Mouse (Mus musculus): ENCODE results near the gene Cwf19l1. TPM values are rescaled to one million over a fixed set of nuclear protein-coding genes. Genes with fewer than 3 reads are reported as not detected.
"Not testable (repeated sequence)": the region's sequence is repeated elsewhere in the genome, so short reads cannot be mapped to it uniquely, and the experiment has no call there.

Cwf19l1 gene
- total RNA-seq, 2 experiments from 2014 or later: 16.6 to 19.4 TPM

GRCm38 (mm10) chr19:44121137-44121536 lies 14.5 kb downstream of the Cwf19l1 start:
- intact Hi-C loops (cut with DNase I): no loop called here
- no peak for DNase-seq (ENCODE audit: low spot score in 2 of 2)

DNA sequence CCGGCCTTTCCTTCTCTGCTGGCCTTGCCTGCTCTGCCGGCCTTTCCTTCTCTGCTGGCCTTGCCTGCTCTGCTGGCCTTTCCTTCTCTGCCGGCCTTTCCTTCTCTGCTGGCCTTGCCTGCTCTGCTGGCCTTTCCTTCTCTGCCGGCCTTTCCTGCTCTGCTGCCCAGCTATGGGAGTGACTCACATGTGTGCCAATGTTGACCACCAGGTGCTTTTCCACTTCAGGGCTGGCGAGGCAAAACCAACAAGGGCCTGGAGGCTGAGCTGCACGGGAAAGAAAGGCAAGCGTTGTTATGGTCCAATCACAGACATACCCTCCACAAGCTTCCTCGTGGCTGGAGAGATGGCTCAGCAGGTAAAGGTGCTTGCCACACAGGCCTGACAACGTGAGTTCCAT lies 15.0 kb downstream of the Cwf19l1 start:
- DNase-seq (ENCODE audit: low spot score in 2 of 2); intact Hi-C loops (cut with DNase I): not testable (repeated sequence)

- DNase-seq (ENCODE audit: low spot score in 2 of 2): no peak
- intact Hi-C loops (cut with DNase I): no loop called here
Measured at GRCm38 (mm10) chr19:44117793-44118192, 17.9 kb downstream of the Cwf19l1 start.

DNA sequence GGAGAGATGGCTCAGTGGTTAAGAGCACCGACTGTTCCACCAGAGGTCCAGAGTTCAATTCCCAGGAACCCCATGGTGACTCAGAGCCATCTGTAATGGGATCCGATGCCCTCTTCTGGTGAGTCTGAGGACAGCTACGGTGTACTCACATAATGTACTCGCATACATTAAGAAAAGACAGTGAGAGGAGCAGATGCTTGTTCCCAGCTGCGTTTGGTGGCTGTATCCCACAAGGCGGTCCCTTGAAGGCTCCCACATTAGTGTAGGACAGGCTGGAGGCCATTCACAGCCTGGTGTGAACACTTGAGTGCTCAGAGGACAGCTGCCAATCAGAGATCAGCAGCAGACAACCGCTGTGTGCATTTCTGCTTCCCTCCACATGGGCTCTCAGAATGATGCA lies 24.0 kb downstream of the Cwf19l1 start:
- peak in 1 of 2 experiments; percentile 33 for DNase-seq (ENCODE audit: low spot score in 2 of 2)
- intact Hi-C loops (cut with DNase I): no loop called here

- intact Hi-C loops (cut with DNase I): no loop called here
- DNase-seq (ENCODE audit: low spot score in 2 of 2): no peak
Measured at GRCm38 (mm10) chr19:44110356-44110755, 25.3 kb downstream of the Cwf19l1 start.

- intact Hi-C loops (cut with DNase I): no loop called here
- no peak for DNase-seq (ENCODE audit: low spot score in 2 of 2)
Measured at GRCm38 (mm10) chr19:44108996-44109395, 26.7 kb downstream of the Cwf19l1 start.

- intact Hi-C loops (cut with DNase I): no loop called here
- no peak for DNase-seq (ENCODE audit: low spot score in 2 of 2)
Measured at GRCm38 (mm10) chr19:44107661-44108521, 27.8 kb downstream of the Cwf19l1 start.

DNA sequence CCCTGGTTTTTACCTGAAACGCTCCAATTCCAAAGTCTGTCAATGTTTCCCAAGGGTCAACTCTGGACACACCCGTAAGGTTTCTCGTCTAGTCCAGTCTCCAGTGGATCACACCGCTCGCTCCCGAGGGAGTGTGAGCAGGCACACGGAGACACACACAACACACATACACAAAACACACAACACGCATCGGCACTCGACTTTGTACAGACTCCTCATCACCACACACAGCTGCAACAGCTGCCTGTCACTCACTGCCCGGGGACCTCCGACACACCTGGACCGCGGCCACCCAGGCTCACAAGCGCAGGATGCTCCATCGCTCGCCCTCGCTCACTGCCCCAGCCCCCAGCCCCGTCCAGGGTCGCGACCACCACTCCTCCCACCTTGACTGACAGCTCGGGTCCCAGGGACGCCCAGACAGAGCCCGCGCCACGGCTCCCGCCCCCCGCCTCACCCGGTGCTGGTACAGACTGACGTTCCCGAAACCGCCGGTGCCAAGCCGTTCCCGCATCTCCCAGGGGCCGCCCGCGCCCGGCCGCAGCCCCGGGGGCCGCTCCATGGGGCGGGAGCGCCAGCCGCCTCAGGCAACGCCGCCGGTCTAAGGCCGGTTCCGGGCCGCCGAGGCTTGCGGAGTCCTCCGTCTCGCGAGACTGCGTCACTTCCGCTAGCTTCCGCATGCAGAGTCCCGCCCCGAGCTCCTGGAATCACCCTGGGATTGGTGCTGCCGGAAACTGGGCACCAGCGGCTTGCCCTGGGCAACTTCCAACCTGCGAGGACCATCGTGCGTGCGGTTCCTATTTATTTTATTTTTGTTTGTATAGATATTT lies 28.6 kb downstream of the Cwf19l1 start, which contains the start of gene Chuk:
Gene Chuk (minus strand): TSS at position 650 of the 830 bp plus-strand sequence.
- DNase-seq (ENCODE audit: low spot score in 2 of 2): peak; percentile 93 to 95
- intact Hi-C loops (cut with DNase I): no loop called here

GRCm38 (mm10) chr19:44104393-44104792 lies 31.3 kb downstream of the Cwf19l1 start:
- intact Hi-C loops (cut with DNase I): no loop called here
- DNase-seq (ENCODE audit: low spot score in 2 of 2): no peak

DNA sequence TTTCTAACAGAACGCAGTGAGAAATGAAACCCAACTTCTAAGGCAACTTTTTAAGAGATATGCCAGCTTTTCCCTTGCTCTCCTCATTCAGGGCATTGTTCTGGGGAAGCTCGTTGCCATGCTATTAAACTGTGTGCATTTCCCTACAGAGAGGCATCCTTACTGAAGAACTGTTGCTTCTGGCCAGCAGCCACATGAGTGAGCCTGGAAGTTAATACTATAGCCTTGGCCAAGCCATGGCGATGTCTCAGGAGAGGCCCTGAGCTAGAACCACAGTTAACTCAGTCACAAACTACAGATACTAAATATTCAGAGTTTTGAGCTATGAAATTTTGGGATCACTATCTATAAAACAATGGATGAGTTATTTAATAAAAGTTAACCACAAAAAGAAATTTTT lies 32.7 kb downstream of the Cwf19l1 start:
- intact Hi-C loops (cut with DNase I): no loop called here

DNA sequence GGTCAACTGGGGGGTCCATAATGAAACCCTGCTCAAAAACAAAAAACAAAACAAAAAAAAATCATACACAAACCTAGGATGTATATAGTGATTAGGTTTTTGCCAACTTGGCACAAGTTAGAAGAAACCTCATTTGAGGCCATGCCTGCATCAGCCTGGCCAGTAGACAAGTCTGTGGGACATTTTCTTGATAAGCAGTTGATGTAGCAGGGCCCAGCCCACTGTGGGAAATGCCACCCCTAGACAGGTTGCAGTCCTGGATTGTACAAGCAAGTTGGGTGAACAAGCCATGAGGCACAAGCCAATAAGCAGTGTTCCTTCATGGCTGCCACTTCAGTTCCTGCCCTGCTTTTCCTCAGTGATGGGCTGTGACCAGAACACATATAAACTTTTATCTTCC lies 34.8 kb downstream of the Cwf19l1 start:
- intact Hi-C loops (cut with DNase I): no loop called here
- no peak for DNase-seq (ENCODE audit: low spot score in 2 of 2)

More for the DNA sequence above, 32.7 kb downstream of the Cwf19l1 start:
- DNase-seq (ENCODE audit: low spot score in 2 of 2): no peak

- intact Hi-C loops (cut with DNase I): no loop called here
- DNase-seq (ENCODE audit: low spot score in 2 of 2): no peak
Measured at GRCm38 (mm10) chr19:44086278-44086677, 49.4 kb downstream of the Cwf19l1 start.

DNA sequence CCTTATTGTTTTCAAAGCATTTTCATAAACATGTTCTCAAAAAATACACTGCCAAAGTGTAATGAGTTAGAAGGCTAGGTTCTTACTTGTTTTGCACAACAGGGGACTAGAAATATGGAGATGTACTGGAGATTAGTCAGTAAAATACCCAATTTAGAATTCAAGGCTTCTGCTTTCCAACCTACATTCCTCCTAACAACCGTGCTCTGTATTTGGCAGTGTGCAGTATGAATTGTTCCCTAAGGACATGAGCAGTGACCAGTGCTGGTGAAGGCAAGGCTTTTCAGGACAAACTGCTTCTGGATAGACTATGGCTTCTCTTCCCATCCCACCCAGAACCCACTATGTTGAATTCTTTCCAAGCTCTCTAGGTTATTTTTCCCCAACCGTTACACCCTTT lies 54.8 kb downstream of the Cwf19l1 start:
- DNase-seq (ENCODE audit: low spot score in 2 of 2): peak in 1 of 2 experiments; percentile 19
- intact Hi-C loops (cut with DNase I): no loop called here

DNA sequence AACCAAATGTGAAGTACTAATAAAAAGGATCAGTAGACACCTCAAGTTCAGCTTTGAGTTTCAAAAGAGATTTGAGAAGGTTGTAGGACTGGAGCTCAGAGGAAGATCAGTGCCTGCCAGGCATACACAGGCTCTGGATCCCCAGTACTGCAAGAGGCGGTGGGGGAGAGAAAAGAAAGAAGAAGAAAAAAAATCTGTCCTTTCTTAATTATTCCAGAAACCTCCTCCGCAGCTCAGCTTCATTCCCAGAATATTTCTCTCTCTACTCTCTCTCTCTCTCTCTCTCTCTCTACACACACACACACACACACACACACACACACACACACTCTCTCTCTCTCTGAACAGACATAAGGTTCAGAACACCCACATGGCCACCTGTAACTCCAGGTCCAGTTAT lies 55.7 kb downstream of the Cwf19l1 start:
- intact Hi-C loops (cut with DNase I): no loop called here
- peak in 1 of 2 experiments; percentile 23 for DNase-seq (ENCODE audit: low spot score in 2 of 2)

GRCm38 (mm10) chr19:44077024-44077423 lies 58.7 kb downstream of the Cwf19l1 start:
- intact Hi-C loops (cut with DNase I): no loop called here
- DNase-seq (ENCODE audit: low spot score in 2 of 2): no peak

- no peak for DNase-seq (ENCODE audit: low spot score in 2 of 2)
- intact Hi-C loops (cut with DNase I): no loop called here
Measured at GRCm38 (mm10) chr19:44076457-44076856, 59.2 kb downstream of the Cwf19l1 start.

- intact Hi-C loops (cut with DNase I): no loop called here
- DNase-seq (ENCODE audit: low spot score in 2 of 2): no peak
Measured at GRCm38 (mm10) chr19:44074986-44075385, 60.7 kb downstream of the Cwf19l1 start.

- no peak for DNase-seq (ENCODE audit: low spot score in 2 of 2)
- intact Hi-C loops (cut with DNase I): no loop called here
Measured at GRCm38 (mm10) chr19:44071166-44071565, 64.5 kb downstream of the Cwf19l1 start.

DNA sequence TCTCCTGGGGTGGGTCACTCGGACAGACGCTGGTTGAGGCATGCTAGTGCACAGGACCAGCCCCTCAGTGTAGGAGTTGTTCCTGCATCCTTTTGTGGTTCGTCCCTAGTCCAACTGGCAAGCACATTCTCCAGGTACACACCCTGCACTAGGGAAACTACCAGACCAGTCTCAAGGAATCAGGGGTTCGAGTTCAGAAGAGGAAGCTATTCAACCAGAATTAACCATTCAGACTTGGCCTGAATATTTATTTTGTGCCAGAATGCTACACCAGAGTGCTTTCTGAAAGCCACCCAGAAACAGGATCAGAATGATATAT lies 65.8 kb downstream of the Cwf19l1 start:
- intact Hi-C loops (cut with DNase I): no loop called here
- DNase-seq (ENCODE audit: low spot score in 2 of 2): no peak

DNA sequence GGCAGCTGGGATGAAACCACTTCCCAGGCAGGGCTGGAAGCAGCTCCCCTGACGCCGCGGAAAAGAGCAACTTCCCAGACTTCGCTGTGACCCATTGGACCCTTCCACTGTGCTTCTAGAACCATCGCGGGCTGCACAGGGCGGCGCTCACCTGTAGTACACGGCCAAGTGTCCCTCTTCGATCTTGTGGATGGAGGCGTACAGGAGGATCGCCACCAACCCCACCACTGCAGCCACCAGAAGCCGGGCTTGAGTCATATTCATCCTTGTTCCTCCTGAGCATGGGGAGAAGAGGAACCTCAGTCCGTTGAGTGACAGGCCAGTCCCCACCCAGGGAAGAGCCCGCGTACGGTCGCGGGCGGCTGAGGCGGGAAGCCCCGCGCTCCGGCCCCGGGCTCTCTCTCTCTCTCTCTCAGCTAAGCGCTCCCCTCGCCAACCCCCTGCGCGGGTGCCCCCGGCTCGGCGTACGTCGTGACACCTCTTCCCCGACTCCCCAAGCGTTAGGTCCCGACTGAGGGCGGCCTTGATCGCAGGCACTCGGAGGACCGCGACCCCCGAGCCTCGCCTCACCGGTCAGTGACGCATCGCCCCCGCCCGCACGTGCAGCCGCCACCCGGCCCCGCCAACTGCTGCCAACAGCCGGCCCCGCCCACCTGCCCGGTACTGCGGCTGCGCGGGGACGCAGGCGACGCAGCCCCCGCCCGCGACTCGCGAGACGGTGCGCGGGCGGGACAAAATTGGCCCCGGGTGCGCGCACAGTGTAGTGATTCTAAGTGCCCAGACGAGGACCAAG lies 66.4 kb downstream of the Cwf19l1 start, which contains the start of gene Erlin1:
Gene Erlin1 (minus strand): TSS at position 665 of the 793 bp plus-strand sequence.
- intact Hi-C loops (cut with DNase I): no loop called here
- DNase-seq (ENCODE audit: low spot score in 2 of 2): peak; percentile 90 to 91

Measured in left cerebral cortex, postnatal 14 days (tissue).